Mouse (Mus musculus) heart, embryonic 11.5 days (tissue): ENCODE measurements around the gene Nckap1. TPM values are rescaled to one million over a fixed set of nuclear protein-coding genes. Genes with fewer than 3 reads are reported as not detected.

Experiments used
- ATAC-seq: fragments of 200-750 bp; cut with Nextera tagmentation; replicated peaks from 2 replicates; pipeline ENCODE4 v1.8.0; 2017; ENCODE audit warnings: moderate library complexity; ENCODE audit not compliant: insufficient number of reproducible peaks, low FRiP score, low TSS enrichment
- H3K27ac ChIP-seq: fragments of 300-500 bp; sonication (generic); 2 replicates; pipeline ENCODE4 v1.5.1; 2014; ENCODE audit warnings: mild to moderate bottlenecking, low read depth, low read length
- H3K27me3 ChIP-seq: fragments of 300-500 bp; sonication (generic); 2 replicates; pipeline ENCODE4 v1.6.1; 2014; ENCODE audit warnings: mild to moderate bottlenecking, low read length, mixed read lengths; ENCODE audit not compliant: control insufficient read depth, insufficient read depth
- H3K36me3 ChIP-seq: fragments of 300-500 bp; sonication (generic); 2 replicates; pipeline ENCODE4 v1.6.1; 2014; ENCODE audit warnings: mild to moderate bottlenecking, low read length, moderate library complexity, mixed read lengths; ENCODE audit not compliant: control insufficient read depth, insufficient read depth
- H3K4me1 ChIP-seq: fragments of 300-500 bp; sonication (generic); 2 replicates; pipeline ENCODE4 v1.6.1; 2014; ENCODE audit warnings: low read length; ENCODE audit not compliant: control insufficient read depth, insufficient read depth
- H3K4me2 ChIP-seq: fragments of 300-500 bp; sonication (generic); 2 replicates; pipeline ENCODE4 v1.6.1; 2014; ENCODE audit warnings: mild to moderate bottlenecking, moderate library complexity
- H3K4me3 ChIP-seq: fragments of 300-500 bp; sonication (generic); 2 replicates; pipeline ENCODE4 v1.5.1; 2014; ENCODE audit warnings: low read depth, low read length
- H3K9ac ChIP-seq: fragments of 300-500 bp; sonication (generic); 2 replicates; pipeline ENCODE4 v1.6.1; 2014; ENCODE audit warnings: mild to moderate bottlenecking, low read depth, low read length, moderate library complexity
- H3K9me3 ChIP-seq: fragments of 300-500 bp; sonication (generic); replicated peaks from 2 replicates; pipeline ENCODE4 v1.6.1; 2016; ENCODE audit warnings: low read length; ENCODE audit not compliant: control insufficient read depth
- WGBS: fragments of 180-500 bp; shearing (Covaris S2); extraction: QIAGEN DNeasy Blood & Tissue Kit; methylation state at CpG from one replicate; pipeline ENCODE4 v1.1.7; 2014; ENCODE audit not compliant: insufficient replicate concordance; 5-methylcytosine and 5-hydroxymethylcytosine counted together
- polyA plus RNA-seq: library from polyadenylated mRNA; unstranded; fragments of >200 nt; fragmentation: Nextera tagmentation; extraction: Ambion mirVana; gene quantifications from 2 replicates; pipeline ENCODE4 v1.2.1, GENCODE M21; 2014

Nckap1 gene
- polyA plus RNA-seq = 51.6 and 53.9 TPM in 2 replicates

GRCm38 (mm10) chr2:80581043-80581711 lies at the start of gene Nckap1:
Nckap1 (minus strand) TSS chr2:80581380.
- no peaks in the 10 kb centered on the region for H3K9me3 ChIP-seq
- peak within 1 kb of the TSS; percentile 99 for H3K9ac ChIP-seq
- H3K4me2 ChIP-seq = peak within 1 kb of the TSS; percentile 71
- under 1% methylated on average over 51 of the region's 88 CpGs for WGBS
- H3K27me3 ChIP-seq = no peaks in the 10 kb centered on the region
- peaks cover 12% of the 10 kb centered on the region for H3K4me1 ChIP-seq
- H3K27ac ChIP-seq = peak within 1 kb of the TSS; percentile 98
- peak within 1 kb of the TSS; percentile 93 for H3K4me3 ChIP-seq
- peak; percentile 89 for ATAC-seq
- no peaks in the 10 kb centered on the region for H3K36me3 ChIP-seq

DNA sequence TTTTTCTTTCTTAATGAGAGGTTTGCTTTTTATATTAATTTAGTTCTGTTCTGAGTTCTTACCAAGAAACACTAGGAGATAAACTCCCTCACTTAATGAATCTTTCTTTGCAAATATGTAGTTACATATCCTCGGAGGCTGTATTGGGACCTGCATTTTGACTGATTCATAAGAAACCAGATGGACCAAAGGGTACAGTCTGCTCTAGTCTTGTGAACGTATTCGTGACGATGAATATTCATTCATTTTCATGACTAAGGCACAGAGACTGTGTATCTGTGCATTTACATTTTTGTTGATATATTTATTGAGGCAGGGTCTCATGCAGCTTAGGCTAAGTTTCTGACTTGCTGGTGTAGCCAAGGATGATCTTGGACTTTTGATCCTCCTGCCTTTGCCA lies 43.3 kb upstream of the Nckap1 start:
- no peaks in the 10 kb centered on the region for H3K27me3 ChIP-seq
- H3K4me3 ChIP-seq = no peak overlapping the region
- H3K9me3 ChIP-seq = no peaks in the 10 kb centered on the region
- H3K4me1 ChIP-seq = no peaks in the 10 kb centered on the region
- 0 out of 2 replicates have a peak, but pooled peaks cover 6% of the 10 kb centered on the region for H3K36me3 ChIP-seq
- no peak for ATAC-seq
- no peak overlapping the region for H3K9ac ChIP-seq
- H3K27ac ChIP-seq = no peak overlapping the region
- H3K4me2 ChIP-seq = no peak overlapping the region
- 86% methylated on average over 4 of the region's 4 CpGs for WGBS

- H3K9me3 ChIP-seq = no peaks in the 10 kb centered on the region
- no peak overlapping the region for H3K27ac ChIP-seq
- 85% methylated on average over 3 of the region's 3 CpGs for WGBS
- no peaks in the 10 kb centered on the region for H3K4me1 ChIP-seq
- no peak overlapping the region for H3K4me3 ChIP-seq
- no peaks in the 10 kb centered on the region for H3K27me3 ChIP-seq
- ATAC-seq = no peak
- H3K36me3 ChIP-seq = 0 out of 2 replicates have a peak, but pooled peaks cover 6% of the 10 kb centered on the region
- H3K9ac ChIP-seq = no peak overlapping the region
- H3K4me2 ChIP-seq = no peak overlapping the region
Measured at GRCm38 (mm10) chr2:80621921-80622320, 40.7 kb upstream of the Nckap1 start.

DNA sequence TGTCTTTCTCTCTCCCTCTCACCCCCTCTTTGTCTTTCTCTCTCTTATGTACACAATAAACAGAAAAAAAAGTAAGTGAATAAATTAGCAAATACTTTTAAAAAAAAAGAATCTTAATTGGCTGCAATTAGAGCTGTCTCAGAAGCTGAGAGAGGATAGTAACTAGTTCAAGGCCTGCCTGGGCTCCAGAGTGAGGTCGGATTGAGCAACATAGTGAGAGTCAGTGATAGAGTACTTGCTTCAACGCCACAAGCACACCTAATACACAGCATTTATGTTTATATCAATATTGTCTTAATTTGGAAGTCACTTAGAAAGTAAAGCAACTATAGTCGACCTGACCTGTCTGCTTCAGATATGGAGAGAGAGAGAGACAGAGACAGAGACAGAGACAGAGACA lies 37.8 kb upstream of the Nckap1 start:
- ATAC-seq = no peak
- Histone ChIP-seq H3K27me3 (no peaks in the 10 kb centered on the region), H3K36me3 (no peaks in the 10 kb centered on the region), H3K9me3 (no peaks in the 10 kb centered on the region), H3K4me3 (no peak overlapping the region), H3K4me1 (no peaks in the 10 kb centered on the region), H3K27ac (no peak overlapping the region), H3K4me2 (no peak overlapping the region), H3K9ac (no peak overlapping the region)
- WGBS = 86% methylated on average over 3 of the region's 3 CpGs

- H3K27me3 ChIP-seq = no peaks in the 10 kb centered on the region
- ATAC-seq = peak; percentile 97
- H3K4me1 ChIP-seq = no peaks in the 10 kb centered on the region
- H3K9me3 ChIP-seq = no peaks in the 10 kb centered on the region
- no peaks in the 10 kb centered on the region for H3K36me3 ChIP-seq
- H3K4me3 ChIP-seq = peak within 1 kb of the TSS; percentile 72
- peak within 1 kb of the TSS; percentile 81 for H3K9ac ChIP-seq
- peak within 1 kb of the TSS; percentile 86 for H3K4me2 ChIP-seq
- H3K27ac ChIP-seq = peak within 1 kb of the TSS; percentile 74
- WGBS = 1% methylated on average over 21 of the region's 21 CpGs
Measured at GRCm38 (mm10) chr2:80616854-80617737, 35.9 kb upstream of the Nckap1 start, which contains the start of the genes Dusp19 and Nup35. Dusp19 (plus strand) TSS chr2:80617045. Nup35 (plus strand) TSS chr2:80617236.

GRCm38 (mm10) chr2:80612796-80613195 lies 31.6 kb upstream of the Nckap1 start:
- H3K4me1 ChIP-seq = no peaks in the 10 kb centered on the region
- H3K27ac ChIP-seq = no peak overlapping the region
- no peak overlapping the region for H3K9ac ChIP-seq
- WGBS = 66% methylated on average over 2 of the region's 2 CpGs
- H3K36me3 ChIP-seq = no peaks in the 10 kb centered on the region
- no peak overlapping the region for H3K4me2 ChIP-seq
- H3K27me3 ChIP-seq = no peaks in the 10 kb centered on the region
- no peak for ATAC-seq
- no peak overlapping the region for H3K4me3 ChIP-seq
- no peaks in the 10 kb centered on the region for H3K9me3 ChIP-seq

DNA sequence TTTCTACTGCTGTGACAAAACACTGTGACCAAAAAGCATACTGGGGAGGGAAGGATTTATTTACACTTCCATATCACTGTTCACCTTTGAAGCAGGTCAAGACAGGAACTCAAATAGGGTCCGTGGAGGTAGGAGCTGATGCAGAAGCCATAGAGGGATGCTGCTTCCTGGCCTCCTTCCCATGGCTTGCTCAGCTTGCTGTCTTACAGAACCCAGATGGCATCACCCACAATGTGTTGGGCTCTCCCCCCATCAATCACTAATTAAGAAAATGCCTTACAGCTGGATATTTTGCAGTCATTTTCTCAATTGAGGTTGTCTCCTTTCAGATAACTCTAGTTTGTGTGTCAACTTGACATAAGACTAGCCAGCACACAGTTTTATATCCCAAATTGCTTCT lies 31.1 kb upstream of the Nckap1 start:
- Histone ChIP-seq H3K9ac (no peak overlapping the region), H3K27ac (no peak overlapping the region), H3K27me3 (no peaks in the 10 kb centered on the region), H3K4me2 (no peak overlapping the region), H3K9me3 (no peaks in the 10 kb centered on the region), H3K4me3 (no peak overlapping the region), H3K4me1 (no peaks in the 10 kb centered on the region), H3K36me3 (no peaks in the 10 kb centered on the region)
- 61% methylated on average over 1 of the region's 1 CpGs for WGBS
- no peak for ATAC-seq

DNA sequence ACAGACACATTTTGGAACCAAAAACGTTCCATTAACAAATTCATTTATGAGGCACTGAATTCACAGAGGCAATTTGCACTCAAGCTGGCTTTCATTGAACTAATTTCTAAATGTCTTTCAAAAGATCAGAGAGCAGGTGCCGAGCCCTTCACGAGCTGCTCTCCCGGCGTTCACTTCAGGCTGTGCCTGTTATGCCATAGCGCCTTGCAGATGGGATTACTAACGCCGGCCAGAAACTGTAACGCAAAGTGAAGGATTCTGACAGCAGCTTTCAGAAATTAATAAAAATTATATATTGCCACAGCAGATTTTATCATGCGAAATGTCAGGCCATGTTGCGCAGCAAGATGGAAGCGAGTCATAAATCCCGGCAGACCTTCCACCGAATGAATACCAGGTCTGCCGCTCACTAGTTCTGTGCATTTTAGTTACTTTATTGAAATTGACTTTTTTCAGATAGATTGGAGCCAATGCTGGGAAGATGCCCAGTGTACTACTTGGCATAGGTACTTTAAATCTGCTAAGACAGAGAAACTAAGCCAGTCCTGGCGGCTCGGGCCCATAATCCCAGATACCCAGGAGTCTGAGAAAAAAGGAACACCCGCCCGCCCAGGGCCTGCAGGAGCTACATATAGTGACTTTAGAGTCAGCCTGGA lies 22.7 kb upstream of the Nckap1 start:
- H3K4me3 ChIP-seq = no peak overlapping the region
- H3K4me2 ChIP-seq = no peak overlapping the region
- WGBS = 88% methylated on average over 19 of the region's 19 CpGs
- H3K36me3 ChIP-seq = no peaks in the 10 kb centered on the region
- no peak for ATAC-seq
- no peaks in the 10 kb centered on the region for H3K27me3 ChIP-seq
- no peaks in the 10 kb centered on the region for H3K4me1 ChIP-seq
- no peak overlapping the region for H3K27ac ChIP-seq
- H3K9me3 ChIP-seq = no peaks in the 10 kb centered on the region
- H3K9ac ChIP-seq = no peak overlapping the region
